Mouse (Mus musculus) natural killer cell, adult 2 months (primary cell): Measurements from ENCODE around the gene Zc3h6.

ENCODE experiments used
- DNase-seq, 2 experiments: peaks; one replicate each; pipeline ENCODE4 v3.0.0; 2022; ENCODE audit warnings: low spot score in 2 of 2

Zc3h6 gene

GRCm38 (mm10) chr2:129035381-129035780 is 68.2 kb downstream of the Zc3h6 start:
- DNase-seq, result no peak

GRCm38 (mm10) chr2:129038426-129038936 is 71.3 kb downstream of the Zc3h6 start:
- no peak for DNase-seq

GRCm38 (mm10) chr2:129038937-129039631 is 71.9 kb downstream of the Zc3h6 start:
- DNase-seq, result no peak

GRCm38 (mm10) chr2:129040567-129040966 is 73.4 kb downstream of the Zc3h6 start:
- DNase-seq, result no peak

- DNase-seq, result no peak
Observed at GRCm38 (mm10) chr2:129046172-129046845, 79.1 kb downstream of the Zc3h6 start.

GRCm38 (mm10) chr2:129046846-129047196 is 79.6 kb downstream of the Zc3h6 start:
- no peak for DNase-seq

- no peak for DNase-seq
Observed at GRCm38 (mm10) chr2:129047811-129048210, 80.6 kb downstream of the Zc3h6 start, which contains the start of gene Vinac1. Gene Vinac1, minus strand, starts transcription at chr2:129048172.

- DNase-seq, result no peak
Observed at GRCm38 (mm10) chr2:129052451-129052983, 85.3 kb downstream of the Zc3h6 start.

GRCm38 (mm10) chr2:129055741-129056140 is 88.5 kb downstream of the Zc3h6 start:
- DNase-seq, result no peak

- peak in 1 of 2 experiments; percentile 28 for DNase-seq
Observed at GRCm38 (mm10) chr2:129056597-129056996, 89.4 kb downstream of the Zc3h6 start.

GRCm38 (mm10) chr2:129057256-129057655 is 90.1 kb downstream of the Zc3h6 start:
- no peak for DNase-seq

- DNase-seq, result no peak
Observed at GRCm38 (mm10) chr2:129057920-129058361, 90.7 kb downstream of the Zc3h6 start.

GRCm38 (mm10) chr2:129061456-129062059 is 94.4 kb downstream of the Zc3h6 start:
- DNase-seq, result no peak

GRCm38 (mm10) chr2:129065437-129066282 is 98.5 kb downstream of the Zc3h6 start, which contains the start of gene Ttl:
Gene Ttl, plus strand, starts transcription at chr2:129065942.
- peak; percentile 49 to 65 for DNase-seq

- DNase-seq, result peak; percentile 9 to 15
Observed at GRCm38 (mm10) chr2:129066326-129066725, 99.1 kb downstream of the Zc3h6 start.
